Mouse (Mus musculus): Measurements from ENCODE around the gene Sos1. TPM values are rescaled to one million over a fixed set of nuclear protein-coding genes. Genes with fewer than 3 reads are reported as not detected.

Sos1 gene
- polyA plus RNA-seq, 1 experiment: 4.2 TPM

GRCm38 (mm10) chr17:80434430-80434829 lies 45.8 kb downstream of the Sos1 start:
- Histone ChIP-seq H3K79me2 (ENCODE audit: control insufficient read depth, insufficient read depth) (no peaks in the 10 kb centered on the region), H3K79me3 (ENCODE audit: low read depth) (no peaks in the 10 kb centered on the region), H3ac (ENCODE audit: control insufficient read depth, insufficient read length, low read depth) (no peak overlapping the region), H3K27me3 (ENCODE audit: control insufficient read depth, insufficient read depth, insufficient read length) (no peaks in the 10 kb centered on the region), H3K4me3 (ENCODE audit: insufficient read depth, poor library complexity, severe bottlenecking) (no peak overlapping the region), H3K36me3 (ENCODE audit: control insufficient read depth, insufficient read depth) (peaks cover 25% of the 10 kb centered on the region)
- TF ChIP-seq CEBPB (IDR thresholded peaks at IDR 0.05; ENCODE audit: low read depth): no peak
- TF ChIP-seq MYOD1 (IDR thresholded peaks at IDR 0.05; ENCODE audit: control insufficient read depth, insufficient read length, low read depth): no peak
- TF ChIP-seq CTCF (IDR thresholded peaks at IDR 0.05; ENCODE audit: control insufficient read depth, insufficient read depth, insufficient read length): no peak
- TF ChIP-seq USF1 (IDR thresholded peaks at IDR 0.05; ENCODE audit: low read depth): no peak
- TF ChIP-seq FOSL1 (IDR thresholded peaks at IDR 0.05; ENCODE audit: insufficient read depth, low read length, poor library complexity, severe bottlenecking): no peak

GRCm38 (mm10) chr17:80431997-80432396 lies 48.3 kb downstream of the Sos1 start:
- H3K27me3 ChIP-seq (ENCODE audit: control insufficient read depth, insufficient read depth, insufficient read length): no peaks in the 10 kb centered on the region
- peaks cover 25% of the 10 kb centered on the region for H3K36me3 ChIP-seq (ENCODE audit: control insufficient read depth, insufficient read depth)
- no peak overlapping the region for H3K4me3 ChIP-seq (ENCODE audit: insufficient read depth, poor library complexity, severe bottlenecking)
- H3K79me3 ChIP-seq (ENCODE audit: low read depth): no peaks in the 10 kb centered on the region
- H3K79me2 ChIP-seq (ENCODE audit: control insufficient read depth, insufficient read depth): no peaks in the 10 kb centered on the region
- TF ChIP-seq USF1 (IDR thresholded peaks at IDR 0.05; ENCODE audit: low read depth) (no peak), FOSL1 (IDR thresholded peaks at IDR 0.05; ENCODE audit: insufficient read depth, low read length, poor library complexity, severe bottlenecking) (no peak), CEBPB (IDR thresholded peaks at IDR 0.05; ENCODE audit: low read depth) (no peak), MAX (IDR thresholded peaks at IDR 0.05) (no peak), CTCF (IDR thresholded peaks at IDR 0.05; ENCODE audit: control insufficient read depth, insufficient read depth, insufficient read length) (no peak), MYOD1 (IDR thresholded peaks at IDR 0.05; ENCODE audit: control insufficient read depth, insufficient read length, low read depth) (no peak), MYOG (IDR thresholded peaks at IDR 0.05; ENCODE audit: control insufficient read depth, extremely low read depth, insufficient read length) (no peak)
- H3ac ChIP-seq (ENCODE audit: control insufficient read depth, insufficient read length, low read depth): no peak overlapping the region

- H3K4me3 ChIP-seq (ENCODE audit: insufficient read depth, poor library complexity, severe bottlenecking): no peak overlapping the region
- TF ChIP-seq CEBPB (IDR thresholded peaks at IDR 0.05; ENCODE audit: low read depth): no peak
- no peak for TF ChIP-seq MYOD1 (IDR thresholded peaks at IDR 0.05; ENCODE audit: control insufficient read depth, insufficient read length, low read depth)
- no peak for TF ChIP-seq CTCF (IDR thresholded peaks at IDR 0.05; ENCODE audit: control insufficient read depth, insufficient read depth, insufficient read length)
- TF ChIP-seq MAX (IDR thresholded peaks at IDR 0.05): no peak
- no peak for TF ChIP-seq USF1 (IDR thresholded peaks at IDR 0.05; ENCODE audit: low read depth)
- TF ChIP-seq FOSL1 (IDR thresholded peaks at IDR 0.05; ENCODE audit: insufficient read depth, low read length, poor library complexity, severe bottlenecking): no peak
- no peak for TF ChIP-seq MYOG (IDR thresholded peaks at IDR 0.05; ENCODE audit: control insufficient read depth, extremely low read depth, insufficient read length)
- H3K27me3 ChIP-seq (ENCODE audit: control insufficient read depth, insufficient read depth, insufficient read length): no peaks in the 10 kb centered on the region
- H3K36me3 ChIP-seq (ENCODE audit: control insufficient read depth, insufficient read depth): peaks cover 8% of the 10 kb centered on the region
- no peak overlapping the region for H3ac ChIP-seq (ENCODE audit: control insufficient read depth, insufficient read length, low read depth)
- no peaks in the 10 kb centered on the region for H3K79me3 ChIP-seq (ENCODE audit: low read depth)
- H3K79me2 ChIP-seq (ENCODE audit: control insufficient read depth, insufficient read depth): no peaks in the 10 kb centered on the region
These were observed 52.3 kb downstream of the Sos1 start for GRCm38 (mm10) chr17:80427966-80428365.

- Histone ChIP-seq H3K79me3 (ENCODE audit: low read depth) (no peaks in the 10 kb centered on the region), H3K79me2 (ENCODE audit: control insufficient read depth, insufficient read depth) (no peaks in the 10 kb centered on the region), H3K27me3 (ENCODE audit: control insufficient read depth, insufficient read depth, insufficient read length) (no peaks in the 10 kb centered on the region), H3ac (ENCODE audit: control insufficient read depth, insufficient read length, low read depth) (no peak overlapping the region), H3K4me3 (ENCODE audit: insufficient read depth, poor library complexity, severe bottlenecking) (no peak overlapping the region), H3K36me3 (ENCODE audit: control insufficient read depth, insufficient read depth) (peaks cover 11% of the 10 kb centered on the region)
- TF ChIP-seq CTCF (IDR thresholded peaks at IDR 0.05; ENCODE audit: control insufficient read depth, insufficient read depth, insufficient read length): no peak
- no peak for TF ChIP-seq USF1 (IDR thresholded peaks at IDR 0.05; ENCODE audit: low read depth)
- no peak for TF ChIP-seq MAX (IDR thresholded peaks at IDR 0.05)
- no peak for TF ChIP-seq FOSL1 (IDR thresholded peaks at IDR 0.05; ENCODE audit: insufficient read depth, low read length, poor library complexity, severe bottlenecking)
- TF ChIP-seq CEBPB (IDR thresholded peaks at IDR 0.05; ENCODE audit: low read depth): no peak
- no peak for TF ChIP-seq MYOG (IDR thresholded peaks at IDR 0.05; ENCODE audit: control insufficient read depth, extremely low read depth, insufficient read length)
- TF ChIP-seq MYOD1 (IDR thresholded peaks at IDR 0.05; ENCODE audit: control insufficient read depth, insufficient read length, low read depth): no peak
These were observed 53.4 kb downstream of the Sos1 start for GRCm38 (mm10) chr17:80426901-80427300.

GRCm38 (mm10) chr17:80426171-80426570 lies 54.1 kb downstream of the Sos1 start:
- no peak overlapping the region for H3ac ChIP-seq (ENCODE audit: control insufficient read depth, insufficient read length, low read depth)
- H3K79me3 ChIP-seq (ENCODE audit: low read depth): no peaks in the 10 kb centered on the region
- H3K4me3 ChIP-seq (ENCODE audit: insufficient read depth, poor library complexity, severe bottlenecking): no peak overlapping the region
- H3K36me3 ChIP-seq (ENCODE audit: control insufficient read depth, insufficient read depth): peaks cover 11% of the 10 kb centered on the region
- H3K79me2 ChIP-seq (ENCODE audit: control insufficient read depth, insufficient read depth): no peaks in the 10 kb centered on the region
- no peak for TF ChIP-seq MYOD1 (IDR thresholded peaks at IDR 0.05; ENCODE audit: control insufficient read depth, insufficient read length, low read depth)
- no peak for TF ChIP-seq MYOG (IDR thresholded peaks at IDR 0.05; ENCODE audit: control insufficient read depth, extremely low read depth, insufficient read length)
- TF ChIP-seq CTCF (IDR thresholded peaks at IDR 0.05; ENCODE audit: control insufficient read depth, insufficient read depth, insufficient read length): no peak
- no peak for TF ChIP-seq FOSL1 (IDR thresholded peaks at IDR 0.05; ENCODE audit: insufficient read depth, low read length, poor library complexity, severe bottlenecking)
- no peak for TF ChIP-seq CEBPB (IDR thresholded peaks at IDR 0.05; ENCODE audit: low read depth)
- no peak for TF ChIP-seq USF1 (IDR thresholded peaks at IDR 0.05; ENCODE audit: low read depth)
- no peak for TF ChIP-seq MAX (IDR thresholded peaks at IDR 0.05)
- no peaks in the 10 kb centered on the region for H3K27me3 ChIP-seq (ENCODE audit: control insufficient read depth, insufficient read depth, insufficient read length)

GRCm38 (mm10) chr17:80420998-80421397 lies 59.3 kb downstream of the Sos1 start:
- TF ChIP-seq CTCF (IDR thresholded peaks at IDR 0.05; ENCODE audit: control insufficient read depth, insufficient read depth, insufficient read length): no peak
- peaks cover 39% of the 10 kb centered on the region for H3K36me3 ChIP-seq (ENCODE audit: control insufficient read depth, insufficient read depth)
- no peak overlapping the region for H3ac ChIP-seq (ENCODE audit: control insufficient read depth, insufficient read length, low read depth)
- H3K4me3 ChIP-seq (ENCODE audit: insufficient read depth, poor library complexity, severe bottlenecking): no peak overlapping the region
- no peaks in the 10 kb centered on the region for H3K79me3 ChIP-seq (ENCODE audit: low read depth)
- H3K79me2 ChIP-seq (ENCODE audit: control insufficient read depth, insufficient read depth): no peaks in the 10 kb centered on the region
- no peaks in the 10 kb centered on the region for H3K27me3 ChIP-seq (ENCODE audit: control insufficient read depth, insufficient read depth, insufficient read length)
